Mouse (Mus musculus) hindbrain, embryonic 14.5 days (tissue): ENCODE measurements around the gene Scn2b. TPM values are rescaled to one million over a fixed set of nuclear protein-coding genes. Genes with fewer than 3 reads are reported as not detected.

Experiments
- ATAC-seq: fragments of 200-750 bp; cut with Nextera tagmentation; 2 replicates; pipeline ENCODE4 v1.8.0; 2017; ENCODE audit warnings: moderate number of reproducible peaks, mild to moderate bottlenecking, moderate TSS enrichment, moderate library complexity; ENCODE audit not compliant: low FRiP score
- DNase-seq: peaks from one replicate; pipeline ENCODE4 v3.0.0-alpha.2; 2015; ENCODE audit warnings: low spot score
- H3K27ac ChIP-seq: fragments of 300-500 bp; sonication (generic); 2 replicates; pipeline ENCODE4 v1.5.1; 2014; ENCODE audit warnings: mild to moderate bottlenecking, moderate library complexity
- H3K27me3 ChIP-seq: fragments of 300-500 bp; sonication (generic); 2 replicates; pipeline ENCODE4 v1.6.1; 2014; ENCODE audit warnings: mild to moderate bottlenecking, low read length, mixed read lengths; ENCODE audit not compliant: control insufficient read depth, insufficient read depth
- H3K36me3 ChIP-seq: fragments of 300-500 bp; sonication (generic); replicated peaks from 2 replicates; pipeline ENCODE4 v1.6.1; 2014; ENCODE audit not compliant: control insufficient read depth, insufficient read depth
- H3K4me1 ChIP-seq: fragments of 300-500 bp; sonication (generic); replicated peaks from 2 replicates; pipeline ENCODE4 v1.6.1; 2014; ENCODE audit warnings: antibody characterized with exemption, low read length, mixed read lengths; ENCODE audit not compliant: control insufficient read depth, insufficient read depth
- H3K4me2 ChIP-seq: fragments of 300-500 bp; sonication (generic); replicated peaks from 2 replicates; pipeline ENCODE4 v1.6.1; 2014; ENCODE audit warnings: mild to moderate bottlenecking, moderate library complexity
- H3K4me3 ChIP-seq: fragments of 300-500 bp; sonication (generic); replicated peaks from 2 replicates; pipeline ENCODE4 v1.5.1; 2014; ENCODE audit warnings: mild to moderate bottlenecking, low read length
- H3K9ac ChIP-seq: fragments of 300-500 bp; sonication (generic); 2 replicates; pipeline ENCODE4 v1.6.1; 2014
- H3K9me3 ChIP-seq: fragments of 300-500 bp; sonication (generic); 2 replicates; pipeline ENCODE4 v1.6.1; 2016; ENCODE audit warnings: low read length; ENCODE audit not compliant: control insufficient read depth
- WGBS: fragments of 180-500 bp; shearing (Covaris S2); extraction: QIAGEN DNeasy Blood & Tissue Kit; methylation state at CpG from one replicate; pipeline ENCODE4 v1.1.7; 2014; 5-methylcytosine and 5-hydroxymethylcytosine counted together
- polyA plus RNA-seq: library from polyadenylated mRNA; unstranded; fragments of >200 nt; fragmentation: Nextera tagmentation; extraction: Ambion mirVana; gene quantifications from 2 replicates; pipeline ENCODE4 v1.2.1, GENCODE M21; 2014

Scn2b gene
- polyA plus RNA-seq, result 6.9 and 8.1 TPM in 2 replicates

GRCm38 (mm10) chr9:45117741-45118431, at the start of gene Scn2b:
Gene Scn2b, plus strand, starts transcription at chr9:45117782.
- Histone ChIP-seq H3K9me3 (no peaks in the 10 kb centered on the region), H3K4me3 (peak within 1 kb of the TSS; percentile 69), H3K36me3 (no peaks in the 10 kb centered on the region), H3K4me2 (peak within 1 kb of the TSS; percentile 74), H3K27me3 (no peaks in the 10 kb centered on the region), H3K9ac (peak within 1 kb of the TSS; percentile 82), H3K27ac (peak within 1 kb of the TSS; percentile 88), H3K4me1 (peaks cover 29% of the 10 kb centered on the region)
- 1% methylated on average over 13 of the region's 13 CpGs for WGBS
- DNase-seq, result peak; percentile 53
- ATAC-seq, result peak; percentile 63; the same call in 1 of the 2 replicates

- WGBS, result 66% methylated on average over 3 of the region's 3 CpGs
- Histone ChIP-seq H3K4me1 (no peaks in the 10 kb centered on the region), H3K36me3 (no peaks in the 10 kb centered on the region), H3K27ac (no peak overlapping the region), H3K4me2 (no peak overlapping the region), H3K9me3 (no peaks in the 10 kb centered on the region), H3K4me3 (no peak overlapping the region), H3K27me3 (no peaks in the 10 kb centered on the region), H3K9ac (no peak overlapping the region)
- DNase-seq (no peak), ATAC-seq (no peak)
Measured at GRCm38 (mm10) chr9:45071800-45072199, 45.8 kb upstream of the Scn2b start.

GRCm38 (mm10) chr9:45077859-45078258, 39.7 kb upstream of the Scn2b start:
- no peak for ATAC-seq
- H3K27ac ChIP-seq, result no peak overlapping the region
- H3K27me3 ChIP-seq, result no peaks in the 10 kb centered on the region
- 80% methylated on average over 3 of the region's 3 CpGs for WGBS
- no peak overlapping the region for H3K9ac ChIP-seq
- no peaks in the 10 kb centered on the region for H3K4me1 ChIP-seq
- DNase-seq, result no peak
- H3K4me2 ChIP-seq, result no peak overlapping the region
- no peak overlapping the region for H3K4me3 ChIP-seq
- H3K36me3 ChIP-seq, result no peaks in the 10 kb centered on the region
- no peaks in the 10 kb centered on the region for H3K9me3 ChIP-seq

GRCm38 (mm10) chr9:45079011-45079410, 38.6 kb upstream of the Scn2b start, which contains the start of gene Jaml:
Gene Jaml, plus strand, starts transcription at chr9:45079183.
- H3K27ac ChIP-seq, result no peak within 1 kb of the TSS
- no peaks in the 10 kb centered on the region for H3K27me3 ChIP-seq
- no peak for DNase-seq
- ATAC-seq, result no peak
- no peak within 1 kb of the TSS for H3K4me2 ChIP-seq
- H3K4me3 ChIP-seq, result no peak within 1 kb of the TSS
- H3K36me3 ChIP-seq, result no peaks in the 10 kb centered on the region
- H3K9me3 ChIP-seq, result no peaks in the 10 kb centered on the region
- H3K4me1 ChIP-seq, result no peaks in the 10 kb centered on the region
- no peak within 1 kb of the TSS for H3K9ac ChIP-seq
- whole genome bisulfite sequencing, result 89% methylated on average over 5 of the region's 5 CpGs

DNA sequence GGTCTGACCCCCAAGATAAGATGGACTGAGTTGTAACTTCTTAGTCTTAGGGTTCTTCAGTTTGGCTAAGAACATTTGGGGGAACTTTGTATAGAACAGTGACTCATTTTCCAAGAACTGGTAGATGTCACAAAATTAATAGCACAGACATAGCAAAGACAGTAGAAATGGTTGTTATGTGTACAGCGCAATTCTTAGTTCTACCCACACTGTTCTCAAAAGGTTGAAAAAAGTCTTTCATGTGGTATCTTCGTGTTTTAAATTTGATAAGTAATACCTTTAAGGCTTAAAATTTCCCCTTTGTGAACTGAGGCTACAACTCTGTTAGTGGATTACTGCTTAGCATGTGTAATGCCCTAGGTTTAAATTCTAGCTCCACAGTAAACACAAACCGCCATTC, 34.5 kb upstream of the Scn2b start:
- no peak overlapping the region for H3K4me2 ChIP-seq
- no peaks in the 10 kb centered on the region for H3K4me1 ChIP-seq
- no peak overlapping the region for H3K4me3 ChIP-seq
- ATAC-seq (no peak), DNase-seq (no peak)
- H3K36me3 ChIP-seq, result no peaks in the 10 kb centered on the region
- H3K9ac ChIP-seq, result no peak overlapping the region
- 87% methylated on average over 3 of the region's 3 CpGs for WGBS
- no peak overlapping the region for H3K27ac ChIP-seq
- H3K9me3 ChIP-seq, result no peaks in the 10 kb centered on the region
- H3K27me3 ChIP-seq, result no peaks in the 10 kb centered on the region; the same call in 1 of the 2 replicates

GRCm38 (mm10) chr9:45084556-45084955, 33.0 kb upstream of the Scn2b start:
- H3K27ac ChIP-seq, result no peak overlapping the region
- ATAC-seq (no peak), DNase-seq (no peak)
- no peak overlapping the region for H3K4me3 ChIP-seq
- no peak overlapping the region for H3K9ac ChIP-seq
- H3K36me3 ChIP-seq, result no peaks in the 10 kb centered on the region
- 83% methylated on average over 5 of the region's 5 CpGs for WGBS
- H3K27me3 ChIP-seq, result no peaks in the 10 kb centered on the region; the same call in 1 of the 2 replicates
- no peaks in the 10 kb centered on the region for H3K9me3 ChIP-seq
- H3K4me2 ChIP-seq, result no peak overlapping the region
- no peaks in the 10 kb centered on the region for H3K4me1 ChIP-seq

- H3K36me3 ChIP-seq, result no peaks in the 10 kb centered on the region
- no peak overlapping the region for H3K4me2 ChIP-seq
- 83% methylated on average over 12 of the region's 12 CpGs for WGBS
- H3K9me3 ChIP-seq, result no peaks in the 10 kb centered on the region
- no peak overlapping the region for H3K9ac ChIP-seq
- H3K4me1 ChIP-seq, result no peaks in the 10 kb centered on the region
- no peak overlapping the region for H3K4me3 ChIP-seq
- ATAC-seq (no peak), DNase-seq (no peak)
- H3K27me3 ChIP-seq, result no peaks in the 10 kb centered on the region; the same call in 1 of the 2 replicates
- no peak overlapping the region for H3K27ac ChIP-seq
Measured at GRCm38 (mm10) chr9:45085741-45086690, 31.6 kb upstream of the Scn2b start.

- Histone ChIP-seq H3K27ac (no peak overlapping the region), H3K4me1 (no peaks in the 10 kb centered on the region), H3K27me3 (no peaks in the 10 kb centered on the region; the same call in 1 of the 2 replicates), H3K4me3 (no peak overlapping the region), H3K4me2 (no peak overlapping the region), H3K9me3 (no peaks in the 10 kb centered on the region), H3K9ac (no peak overlapping the region), H3K36me3 (no peaks in the 10 kb centered on the region)
- ATAC-seq, result no peak
- DNase-seq, result no peak
Measured at GRCm38 (mm10) chr9:45088040-45088439, 29.5 kb upstream of the Scn2b start.

DNA sequence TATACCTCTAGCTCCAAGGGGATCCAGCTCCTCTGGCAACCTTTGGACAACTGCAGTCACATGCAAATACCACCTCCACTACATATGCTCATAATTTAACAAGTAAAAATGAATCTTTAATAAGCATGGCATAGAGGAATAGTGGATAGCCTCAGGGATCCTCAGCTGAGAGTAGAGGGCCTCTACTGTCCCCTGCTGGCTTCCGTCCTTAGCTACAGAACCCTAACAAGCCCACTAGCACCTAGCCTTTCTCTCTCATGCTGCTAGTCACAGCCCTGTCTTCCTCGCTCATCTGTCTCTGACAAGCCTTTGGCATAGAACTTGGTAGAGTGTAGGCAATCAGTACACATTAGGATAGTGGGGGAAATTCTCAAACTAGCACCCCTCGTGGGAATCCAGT, 26.8 kb upstream of the Scn2b start:
- H3K4me3 ChIP-seq, result no peak overlapping the region
- no peak overlapping the region for H3K27ac ChIP-seq
- H3K27me3 ChIP-seq, result no peaks in the 10 kb centered on the region; the same call in 1 of the 2 replicates
- ATAC-seq (no peak), DNase-seq (no peak)
- no peaks in the 10 kb centered on the region for H3K36me3 ChIP-seq
- 68% methylated on average over 3 of the region's 3 CpGs for WGBS
- H3K9ac ChIP-seq, result no peak overlapping the region
- no peaks in the 10 kb centered on the region for H3K4me1 ChIP-seq
- H3K9me3 ChIP-seq, result no peaks in the 10 kb centered on the region
- H3K4me2 ChIP-seq, result no peak overlapping the region
